Mouse (Mus musculus) olfactory bulb, adult 2 months (tissue): ENCODE results near the gene En1. TPM values are rescaled to one million over a fixed set of nuclear protein-coding genes. Genes with fewer than 3 reads are reported as not detected.

Experiments used
- H3K27ac ChIP-seq: fragments of 200-500 bp; 2 replicates; pipeline ENCODE4 v1.5.1; 2012; ENCODE audit warnings: low read depth, low read length; ENCODE audit not compliant: insufficient read depth
- H3K4me1 ChIP-seq: fragments of 200-500 bp; 2 replicates; pipeline ENCODE4 v1.6.1; 2012; ENCODE audit warnings: low read length; ENCODE audit not compliant: control insufficient read depth, insufficient read depth
- H3K4me3 ChIP-seq: fragments of 200-500 bp; 2 replicates; pipeline ENCODE4 v1.5.1; 2012; ENCODE audit warnings: mild to moderate bottlenecking, low read depth, low read length, moderate library complexity; ENCODE audit not compliant: insufficient read depth
- CTCF ChIP-seq: fragments of 200-500 bp; IDR thresholded peaks from 2 replicates; pipeline ENCODE4 v1.5.1; 2012; ENCODE audit warnings: low read depth, mild to moderate bottlenecking, low read length, moderate library complexity; ENCODE audit not compliant: insufficient read depth
- POLR2A ChIP-seq: fragments of 200-500 bp; IDR thresholded peaks from 2 replicates; pipeline ENCODE4 v1.6.1; 2012; ENCODE audit warnings: mild to moderate bottlenecking, low read depth, low read length, moderate library complexity; ENCODE audit not compliant: insufficient read depth
- WGBS: fragments of 180-500 bp; shearing (Covaris S2); methylation state at CpG from one replicate; pipeline ENCODE4 v1.1.7; 2018; 5-methylcytosine and 5-hydroxymethylcytosine counted together
- polyA plus RNA-seq: library from polyadenylated mRNA; stranded (reverse); fragments of >200 nt; gene quantifications from 2 replicates; pipeline ENCODE4 v1.2.4, GENCODE M21; 2012; ENCODE audit warnings: low replicate concordance; ENCODE audit not compliant: missing spikeins, insufficient read depth, insufficient read length

The En1 gene
- not detected in 2 replicates for polyA plus RNA-seq

- TF ChIP-seq POLR2A = no peak
- no peak for TF ChIP-seq CTCF
Observed at GRCm38 (mm10) chr1:120602031-120602730, at the start of gene En1. Gene En1 (plus strand): TSS chr1:120602418.

GRCm38 (mm10) chr1:120556926-120557846 is 45.0 kb upstream of the En1 start:
- no peak for TF ChIP-seq CTCF
- TF ChIP-seq POLR2A = no peak
- Histone ChIP-seq H3K4me3 (no peak overlapping the region), H3K27ac (no peak overlapping the region), H3K4me1 (peaks cover 7% of the 10 kb centered on the region)
- WGBS = 54% methylated on average over 15 of the region's 15 CpGs

More at GRCm38 (mm10) chr1:120602031-120602730, at the start of gene En1:
- Histone ChIP-seq H3K4me1 (0 out of 2 replicates have a peak, but pooled peaks cover 4% of the 10 kb centered on the region), H3K27ac (no peak within 1 kb of the TSS), H3K4me3 (no peak within 1 kb of the TSS)
- 3% methylated on average over 35 of the region's 35 CpGs for WGBS

- H3K4me1 ChIP-seq = peaks cover 7% of the 10 kb centered on the region
- no peak overlapping the region for H3K4me3 ChIP-seq
- H3K27ac ChIP-seq = no peak overlapping the region
- TF ChIP-seq POLR2A (no peak), CTCF (no peak)
- WGBS = 81% methylated on average over 9 of the region's 9 CpGs
Observed at GRCm38 (mm10) chr1:120558341-120559285, 43.6 kb upstream of the En1 start.

- Histone ChIP-seq H3K4me1 (peaks cover 7% of the 10 kb centered on the region), H3K4me3 (no peak overlapping the region), H3K27ac (no peak overlapping the region)
- no peak for TF ChIP-seq CTCF
- no peak for TF ChIP-seq POLR2A
- 96% methylated on average over 5 of the region's 5 CpGs for WGBS
Observed at GRCm38 (mm10) chr1:120559911-120560310, 42.3 kb upstream of the En1 start.

GRCm38 (mm10) chr1:120581306-120581705 is 20.9 kb upstream of the En1 start:
- TF ChIP-seq POLR2A = no peak
- TF ChIP-seq CTCF = no peak
- H3K4me1 ChIP-seq = no peaks in the 10 kb centered on the region
- no peak overlapping the region for H3K27ac ChIP-seq
- H3K4me3 ChIP-seq = no peak overlapping the region
- WGBS = 71% methylated on average over 4 of the region's 4 CpGs

- Histone ChIP-seq H3K27ac (no peak overlapping the region), H3K4me3 (no peak overlapping the region), H3K4me1 (no peaks in the 10 kb centered on the region)
- WGBS = 25% methylated on average over 2 of the region's 2 CpGs
- no peak for TF ChIP-seq CTCF
- TF ChIP-seq POLR2A = no peak
Observed at GRCm38 (mm10) chr1:120585481-120585880, 16.7 kb upstream of the En1 start.

GRCm38 (mm10) chr1:120586500-120587110 is 15.6 kb upstream of the En1 start:
- WGBS = 13% methylated on average over 7 of the region's 7 CpGs

GRCm38 (mm10) chr1:120587431-120587830 is 14.8 kb upstream of the En1 start:
- Histone ChIP-seq H3K4me3 (no peak overlapping the region), H3K27ac (no peak overlapping the region), H3K4me1 (no peaks in the 10 kb centered on the region)
- no peak for TF ChIP-seq POLR2A
- no peak for TF ChIP-seq CTCF
- WGBS = 60% methylated on average over 12 of the region's 12 CpGs

More at GRCm38 (mm10) chr1:120586500-120587110, 15.6 kb upstream of the En1 start:
- H3K4me1 ChIP-seq = no peaks in the 10 kb centered on the region
- TF ChIP-seq CTCF (no peak), POLR2A (no peak)
- no peak overlapping the region for H3K27ac ChIP-seq
- H3K4me3 ChIP-seq = no peak overlapping the region
